Mouse (Mus musculus) left cerebral cortex, postnatal 25 days (tissue): ENCODE results near the gene Hist2h2be. TPM values are rescaled to one million over a fixed set of nuclear protein-coding genes. Genes with fewer than 3 reads are reported as not detected.
A peak's percentile ranks its signal among the peaks of the same experiment; 100 is the strongest.
"Not testable (repeated sequence)": the region's sequence is repeated elsewhere in the genome, so short reads cannot be mapped to it uniquely, and the experiment has no call there.

Experiments used
- DNase-seq, 2 experiments: peaks; one replicate each; pipeline ENCODE4 v3.0.0; 2022; ENCODE audit warnings: low spot score in 2 of 2, mixed read lengths in 1 of 2
- intact Hi-C: fragments of 180-260 bp; cut with DNase I; formaldehyde crosslinking; loops from one replicate; pipeline ENCODE4 v1.15.1; 2025
- total RNA-seq, 2 experiments: library from RNA; stranded (reverse); gene quantifications; 2 replicates each; pipeline ENCODE4 v1.2.3; 2021

The Hist2h2be gene
- total RNA-seq, 2 experiments from 2014 or later: 5.4 to 5.9 TPM

DNA sequence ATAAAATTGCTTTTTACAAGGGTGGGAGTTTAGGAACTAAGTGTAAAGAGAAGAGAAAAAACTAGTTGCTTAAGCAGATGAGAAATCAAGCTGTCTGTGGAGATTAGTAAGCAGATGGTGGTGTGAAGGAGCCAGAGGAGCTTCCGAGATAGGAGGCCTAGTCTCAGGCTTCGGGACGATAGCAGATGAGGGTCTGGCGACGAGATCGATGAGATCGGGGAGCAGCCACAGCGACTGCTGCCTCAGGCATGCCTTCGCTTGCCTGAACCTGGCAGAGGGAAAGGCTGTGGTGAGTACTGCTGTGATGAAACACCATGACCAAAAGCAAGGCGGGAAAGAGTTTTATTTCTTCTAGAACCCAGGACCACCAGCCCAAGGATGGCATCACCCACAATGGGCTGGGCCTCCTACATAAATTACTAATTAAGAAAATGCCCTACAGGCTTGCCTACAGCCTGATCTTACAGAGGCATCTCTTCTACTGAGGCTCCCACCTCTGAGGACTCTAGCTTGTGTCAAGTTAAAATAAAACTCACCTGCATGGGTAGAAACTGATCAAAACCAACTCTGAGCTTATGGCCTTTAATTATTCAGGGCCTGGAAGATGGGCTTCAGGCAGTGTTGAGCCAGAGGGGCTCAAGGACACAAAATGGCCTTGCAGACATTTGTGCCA is 33.9 kb downstream of the Hist2h2be start:
- DNase-seq: no peak
- intact Hi-C loops: no loop called here

DNA sequence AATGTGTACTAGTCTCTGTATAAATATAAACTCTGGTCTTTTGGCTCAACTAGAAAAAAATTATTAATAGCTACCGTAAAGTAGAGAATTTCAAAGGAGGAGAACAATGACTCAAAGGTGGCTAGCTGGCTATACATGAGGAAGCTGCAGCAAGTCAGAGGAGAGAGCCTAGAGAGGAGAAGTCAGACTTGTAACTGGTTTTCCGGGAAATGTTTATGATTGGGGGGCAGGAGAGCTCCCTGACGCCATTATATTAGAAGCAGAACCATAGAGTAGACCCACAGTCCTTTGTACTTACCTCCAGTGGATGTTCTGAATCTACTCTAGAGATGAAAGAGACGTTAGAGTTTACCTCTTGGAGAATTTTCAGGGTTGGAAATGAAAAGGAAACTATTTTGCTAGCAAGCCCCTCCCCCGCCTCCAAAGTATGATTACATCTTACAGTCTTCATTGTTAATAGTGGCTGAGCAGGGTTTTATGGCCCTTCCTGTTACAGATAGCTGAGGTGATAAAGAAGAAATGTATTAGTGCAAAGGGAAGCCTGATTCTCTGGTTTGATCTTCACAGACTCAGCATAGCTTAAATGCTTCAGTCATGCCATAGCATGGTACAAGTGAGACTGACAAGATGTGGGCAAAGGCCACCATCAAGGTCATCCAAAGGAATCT is 35.1 kb downstream of the Hist2h2be start:
- intact Hi-C loops: no loop called here
- DNase-seq: no peak

DNA sequence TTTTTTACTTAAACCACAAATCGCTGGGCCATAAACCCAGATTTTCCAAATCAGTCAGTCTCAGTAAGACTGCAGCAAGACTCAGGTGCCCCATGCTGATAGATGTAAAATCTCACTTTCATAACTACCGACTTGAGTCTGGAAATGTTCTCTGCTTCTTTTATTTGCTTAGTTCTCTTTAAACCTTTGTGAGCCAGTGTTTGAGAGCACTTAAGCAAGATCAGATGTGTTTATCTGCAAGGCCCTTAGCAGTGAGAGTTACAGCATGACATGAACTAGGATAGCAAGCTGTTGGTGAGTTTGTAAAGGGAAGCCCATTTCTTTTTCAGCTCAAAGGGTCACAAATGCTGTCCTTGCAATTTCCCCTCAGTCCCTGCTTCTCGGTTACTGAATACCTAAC is 36.3 kb downstream of the Hist2h2be start:
- no peak for DNase-seq
- intact Hi-C loops: no loop called here

DNA sequence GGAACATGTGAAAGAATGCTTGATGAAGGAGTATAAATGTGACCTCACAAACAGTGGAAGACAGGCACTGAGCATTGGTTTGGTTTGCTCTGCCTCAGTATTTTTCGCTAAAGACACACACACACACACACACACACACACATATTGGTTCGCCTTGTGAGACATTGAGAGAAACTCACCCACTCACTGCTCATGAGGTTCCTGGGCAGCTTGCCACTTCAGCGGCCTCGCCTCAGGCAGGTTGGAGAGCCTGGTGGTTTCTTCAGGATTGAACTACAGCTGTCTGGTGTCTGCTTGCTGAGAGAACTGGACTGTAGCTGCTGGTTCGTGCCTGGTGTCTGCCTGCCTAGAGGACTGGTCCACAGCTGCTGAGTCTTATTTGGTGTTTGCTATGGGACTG is 39.3 kb downstream of the Hist2h2be start:
- no peak for DNase-seq
- intact Hi-C loops: no loop called here

DNA sequence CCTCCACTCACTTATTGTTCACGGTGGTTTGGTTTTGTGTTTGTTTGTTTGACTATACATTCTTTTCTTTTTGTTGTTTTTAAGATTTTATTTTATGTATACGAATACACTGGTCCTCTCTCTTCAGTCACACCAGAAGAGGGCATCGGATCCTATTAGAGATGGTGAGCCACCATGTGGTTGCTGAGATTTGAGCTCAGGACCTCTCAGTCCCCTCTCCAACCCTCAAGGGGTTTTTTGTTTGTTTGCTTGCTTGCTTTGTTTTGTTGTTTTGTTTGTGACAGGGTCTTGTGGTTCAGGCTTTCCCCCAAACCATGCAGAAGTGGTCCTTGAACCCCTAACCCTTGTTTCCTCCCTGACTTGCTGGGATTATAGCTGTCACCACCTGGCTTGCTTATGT is 40.7 kb downstream of the Hist2h2be start:
- intact Hi-C loops: loop anchor here (2.0 kb wide), 1 partner anchor 41 kb away; the partner anchor contains the start of genes Hist2h2ac and Hist2h2be
- DNase-seq: no peak

DNA sequence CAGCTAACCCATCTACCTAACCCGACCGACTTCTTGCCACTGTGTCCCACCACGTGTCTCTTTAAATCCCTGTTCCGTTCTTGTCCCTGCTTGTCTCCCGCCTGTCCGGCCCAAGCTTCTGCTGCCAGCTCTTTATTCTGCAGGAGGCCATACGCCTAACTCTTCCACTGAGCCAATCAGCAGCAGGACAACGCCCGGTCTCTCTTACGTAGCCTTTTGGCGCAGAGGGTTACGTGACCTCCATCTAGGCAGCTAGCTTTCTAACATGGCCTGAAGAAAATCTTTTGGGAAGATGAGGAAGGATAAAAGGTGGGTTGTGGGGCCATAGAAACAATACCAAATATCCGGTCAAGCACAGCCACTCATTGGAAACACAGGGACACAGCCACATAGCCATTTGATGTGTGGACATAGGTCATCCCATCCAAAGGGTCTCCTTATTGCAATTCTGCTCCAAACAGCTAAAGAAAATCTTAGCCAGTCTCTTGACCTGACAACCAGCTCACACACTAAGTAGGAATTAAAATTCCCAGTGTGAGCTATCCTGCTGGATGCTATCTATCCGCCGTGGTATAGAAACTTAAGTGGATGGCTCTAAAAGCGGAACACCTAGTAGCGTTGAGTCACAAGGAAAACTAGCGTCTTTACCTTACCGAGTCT is 41.4 kb downstream of the Hist2h2be start:
- intact Hi-C loops: loop anchor here (2.0 kb wide), 1 partner anchor 42 kb away; the partner anchor contains the start of genes Hist2h2ac and Hist2h2be
- peak; percentile 83 to 96 for DNase-seq

DNA sequence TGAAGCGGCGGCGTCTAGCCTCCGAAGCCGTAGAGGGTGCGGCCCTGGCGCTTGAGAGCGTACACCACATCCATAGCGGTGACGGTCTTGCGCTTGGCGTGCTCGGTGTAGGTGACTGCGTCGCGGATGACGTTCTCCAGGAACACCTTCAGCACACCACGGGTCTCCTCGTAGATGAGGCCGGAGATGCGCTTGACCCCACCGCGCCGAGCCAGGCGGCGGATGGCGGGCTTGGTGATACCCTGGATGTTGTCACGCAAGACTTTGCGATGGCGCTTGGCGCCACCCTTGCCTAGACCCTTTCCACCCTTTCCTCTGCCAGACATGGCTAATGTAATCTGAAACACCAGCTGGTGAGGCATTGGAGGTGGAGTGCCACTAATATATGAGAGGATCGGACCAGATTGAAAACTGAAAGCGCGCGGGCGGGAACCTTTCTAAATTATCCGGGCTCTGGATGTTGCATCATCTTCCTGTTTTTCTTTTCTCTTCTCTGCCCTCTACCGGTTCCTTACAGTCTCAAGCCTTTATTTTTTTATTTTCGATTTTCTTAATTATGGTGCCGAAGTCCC is 42.1 kb downstream of the Hist2h2be start, which contains the start of gene Hist2h4:
Gene Hist2h4 (minus strand): TSS at position 333 of the 572 bp plus-strand sequence.
- DNase-seq: peak; percentile 97 to 99
- intact Hi-C loops: loop anchor here (2.0 kb wide), 1 partner anchor 42 kb away; the partner anchor contains the start of genes Hist2h2ac and Hist2h2be

DNA sequence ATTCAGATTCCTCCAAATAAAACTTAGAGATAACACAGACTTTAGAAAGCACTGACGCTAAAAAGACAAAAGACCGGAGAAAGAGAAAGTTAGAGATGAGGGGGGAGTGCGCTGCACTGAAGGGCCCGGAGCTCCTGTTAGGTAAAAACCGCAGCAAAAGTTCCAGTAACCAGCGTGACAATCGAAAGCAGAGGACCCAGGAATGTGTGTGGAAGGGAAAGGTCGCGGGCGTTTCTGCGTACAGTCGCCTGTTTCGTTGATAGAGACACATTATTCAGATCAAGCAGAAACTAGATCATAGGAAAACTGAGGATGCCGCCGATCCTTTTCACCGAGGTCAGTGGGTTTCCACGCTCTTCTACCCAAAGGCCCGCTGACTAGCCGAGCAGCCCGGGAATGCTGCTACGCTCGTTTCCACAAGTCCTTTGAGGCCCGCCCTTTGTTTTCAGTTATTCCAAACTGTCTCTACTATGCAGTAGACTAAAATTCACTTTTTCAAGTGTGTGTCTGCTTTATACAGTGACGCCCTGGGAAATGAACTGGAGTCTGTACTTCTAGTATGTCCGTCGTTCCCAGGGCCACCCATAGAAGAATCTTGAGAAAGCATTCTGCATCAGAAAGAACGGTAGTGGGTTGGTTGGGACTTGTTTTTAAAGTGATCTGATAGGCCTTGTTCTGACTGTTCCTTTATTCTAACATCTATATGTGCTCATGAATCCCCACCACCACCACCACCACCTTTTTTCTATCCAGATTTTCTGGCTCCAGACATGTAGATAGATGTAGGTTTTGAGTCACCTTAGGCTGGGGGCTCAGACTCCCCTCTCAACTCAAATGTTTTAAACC is 42.9 kb downstream of the Hist2h2be start:
- DNase-seq: no peak
- intact Hi-C loops: loop anchor here (2.0 kb wide), 1 partner anchor 43 kb away; the partner anchor contains the start of genes Hist2h2ac and Hist2h2be

DNA sequence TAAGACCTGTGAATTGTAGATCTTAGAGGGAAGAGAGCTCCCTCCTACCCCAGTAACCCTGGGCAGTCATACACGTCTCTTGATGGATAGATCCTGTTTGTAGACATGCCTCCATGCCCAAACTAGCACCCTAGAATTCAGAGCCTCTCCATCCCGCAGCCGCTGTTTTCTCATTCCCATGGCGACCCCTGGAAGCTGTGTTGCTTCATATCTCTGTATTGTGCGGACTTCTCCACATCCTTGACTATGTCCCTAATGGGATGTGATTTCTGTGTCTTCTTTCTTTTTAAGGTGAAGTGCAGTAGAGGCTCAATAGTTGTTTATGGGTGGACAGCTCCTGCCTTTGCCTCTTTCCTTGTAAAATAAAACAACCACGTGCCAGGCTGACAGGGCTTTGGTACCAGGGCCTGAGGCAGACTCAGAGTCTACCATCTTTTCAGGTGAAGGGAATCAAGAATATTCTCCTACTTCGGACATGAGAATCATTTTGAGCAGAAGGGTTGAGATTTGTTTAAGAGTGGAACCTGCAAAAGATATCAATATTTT is 43.6 kb downstream of the Hist2h2be start:
- intact Hi-C loops: no loop called here
- no peak for DNase-seq

DNA sequence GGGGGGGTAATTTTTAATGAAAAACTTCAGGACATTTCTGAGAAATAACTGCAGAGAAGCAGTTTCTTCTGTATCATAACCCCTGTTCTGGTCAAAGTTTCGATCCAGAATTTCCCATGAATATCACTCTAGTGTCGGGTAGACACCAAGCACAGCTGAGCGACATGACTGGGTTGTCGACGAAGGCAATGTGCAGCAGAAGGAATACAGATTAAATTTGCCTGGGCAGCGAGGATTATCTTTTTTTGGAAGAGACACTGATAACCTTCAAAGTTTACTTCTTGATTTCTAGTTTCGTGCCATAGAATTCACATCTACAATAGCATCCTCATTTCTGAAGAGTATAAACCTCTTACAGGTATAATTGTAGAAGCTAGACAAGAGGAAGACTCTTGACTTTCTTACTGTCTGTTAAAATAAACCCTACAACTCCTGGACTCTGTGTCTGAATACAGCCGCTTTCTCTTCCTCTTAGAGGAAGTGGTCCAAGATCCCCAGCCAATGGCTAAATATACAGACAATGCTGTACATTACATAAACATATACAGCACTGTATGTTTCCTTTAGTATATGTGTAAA is 45.3 kb downstream of the Hist2h2be start:
- intact Hi-C loops: no loop called here
- DNase-seq: no peak

DNA sequence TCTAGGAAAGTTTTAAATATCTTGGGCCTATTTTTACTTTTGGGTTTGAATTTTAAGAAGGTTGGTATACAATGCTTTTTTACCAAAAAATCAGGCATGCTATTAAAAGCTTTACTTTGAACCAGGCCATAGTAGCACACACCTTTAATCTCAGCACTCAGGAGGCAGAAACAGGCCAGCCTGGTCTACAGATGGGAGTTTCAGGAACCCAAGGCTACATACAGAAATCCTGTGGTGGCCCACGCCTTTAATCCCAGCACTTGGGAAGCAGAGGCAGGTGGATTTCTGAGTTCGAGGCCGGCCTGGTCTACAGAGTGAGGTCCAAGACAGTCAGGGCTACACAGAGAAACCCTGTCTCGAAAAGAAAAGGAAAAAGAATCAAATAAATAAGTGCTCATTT is 46.6 kb downstream of the Hist2h2be start:
- intact Hi-C loops: no loop called here
- DNase-seq: no peak

DNA sequence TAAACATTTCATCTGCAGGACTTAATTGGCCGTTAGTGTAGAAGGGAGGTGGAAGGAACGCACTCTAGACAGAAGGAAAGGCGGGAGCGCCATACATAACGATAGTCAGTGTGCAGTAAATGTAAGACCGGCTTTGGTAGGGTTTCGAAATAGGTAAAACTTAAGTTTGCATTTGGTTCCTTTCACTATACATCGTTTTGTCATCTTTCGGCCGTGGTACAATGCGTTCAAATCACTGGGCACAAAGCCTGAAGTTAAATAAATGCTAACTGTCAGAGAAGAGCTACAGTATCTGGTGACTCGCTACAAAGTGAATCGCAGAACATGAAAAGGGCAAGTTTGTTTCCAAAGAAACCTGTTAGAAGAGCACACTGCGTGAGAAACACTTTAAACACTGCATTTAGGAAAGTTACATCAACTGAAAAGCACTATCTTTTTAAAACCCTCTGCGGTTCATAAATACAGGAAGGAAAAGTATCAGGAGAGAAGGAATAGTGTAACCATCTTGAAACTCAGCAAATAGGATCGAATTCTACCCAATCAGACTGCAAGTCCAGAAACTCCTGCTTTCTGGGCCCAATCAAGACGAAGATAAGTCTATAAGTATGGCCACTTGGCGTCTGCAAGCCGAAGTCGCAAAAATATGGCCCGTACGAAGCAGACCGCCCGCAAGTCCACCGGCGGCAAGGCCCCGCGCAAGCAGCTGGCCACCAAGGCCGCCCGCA is 47.3 kb downstream of the Hist2h2be start, which contains the start of gene Hist2h3b:
Gene Hist2h3b (plus strand): TSS at position 604 of the 725 bp plus-strand sequence.
- DNase-seq: peak; percentile 85 to 94
- intact Hi-C loops: no loop called here

DNA sequence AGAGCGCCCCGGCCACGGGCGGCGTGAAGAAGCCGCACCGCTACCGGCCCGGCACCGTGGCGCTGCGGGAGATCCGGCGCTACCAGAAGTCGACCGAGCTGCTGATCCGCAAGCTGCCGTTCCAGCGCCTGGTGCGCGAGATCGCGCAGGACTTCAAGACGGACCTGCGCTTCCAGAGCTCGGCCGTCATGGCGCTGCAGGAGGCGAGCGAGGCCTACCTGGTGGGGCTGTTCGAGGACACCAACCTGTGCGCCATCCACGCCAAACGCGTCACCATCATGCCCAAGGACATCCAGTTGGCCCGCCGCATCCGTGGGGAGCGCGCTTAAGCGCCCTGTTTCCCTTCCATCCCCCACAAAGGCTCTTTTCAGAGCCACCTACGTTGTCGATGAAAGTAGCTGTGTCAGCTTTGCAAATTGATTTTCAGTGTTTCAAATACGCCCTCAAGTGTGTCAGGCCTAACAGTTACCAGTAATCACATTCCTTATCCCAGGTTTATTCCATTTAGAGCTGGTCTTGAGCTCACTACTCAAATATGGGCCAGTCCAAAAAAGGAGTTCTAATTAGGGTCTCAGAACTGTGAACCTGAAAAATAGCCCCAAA is 48.0 kb downstream of the Hist2h2be start:
- intact Hi-C loops: not testable (repeated sequence)
- peak in 1 of 2 experiments; percentile 46 for DNase-seq

DNA sequence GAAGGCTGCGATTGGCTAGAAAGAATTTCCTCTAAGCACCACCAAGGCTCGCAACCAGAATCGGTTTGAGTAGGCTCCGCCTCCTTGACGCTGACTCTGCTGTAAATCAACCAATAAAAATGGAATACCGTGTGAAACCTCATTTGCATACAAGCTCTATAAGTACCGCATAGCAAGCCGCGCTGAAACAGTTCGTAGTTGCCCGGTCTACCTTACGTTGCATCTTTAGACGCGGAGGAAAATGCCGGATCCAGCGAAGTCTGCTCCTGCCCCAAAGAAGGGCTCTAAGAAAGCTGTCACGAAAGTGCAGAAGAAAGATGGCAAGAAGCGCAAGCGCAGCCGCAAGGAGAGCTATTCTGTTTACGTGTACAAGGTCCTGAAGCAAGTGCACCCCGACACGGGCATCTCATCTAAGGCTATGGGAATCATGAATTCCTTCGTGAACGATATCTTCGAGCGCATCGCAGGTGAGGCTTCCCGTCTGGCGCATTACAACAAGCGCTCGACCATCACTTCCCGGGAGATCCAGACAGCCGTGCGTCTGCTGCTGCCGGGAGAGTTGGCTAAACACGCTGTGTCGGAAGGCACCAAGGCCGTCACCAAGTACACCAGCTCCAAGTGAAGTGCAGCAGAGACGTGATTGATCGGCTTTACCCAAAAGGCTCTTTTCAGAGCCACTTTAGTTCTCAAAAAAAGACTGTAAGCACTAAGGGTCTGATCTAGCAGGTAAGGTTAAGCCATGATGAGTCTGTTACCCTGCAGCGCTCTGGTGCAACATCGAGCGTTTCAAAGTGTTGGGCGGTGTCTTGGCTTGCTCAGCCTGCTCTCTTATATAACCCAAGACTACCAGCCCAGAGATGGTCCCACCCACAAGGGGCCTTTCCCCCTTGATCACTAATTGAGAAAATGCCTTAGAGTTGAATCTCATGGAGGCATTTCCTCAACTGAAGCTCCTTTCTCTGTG is 48.9 kb downstream of the Hist2h2be start, which contains the start of gene Hist2h2bb:
Gene Hist2h2bb (plus strand): TSS at position 242 of the 964 bp plus-strand sequence.
- intact Hi-C loops: no loop called here
- peak; percentile 94 to 99 for DNase-seq
